Mouse (Mus musculus): ENCODE data around the gene Tnnt3. TPM values are rescaled to one million over a fixed set of nuclear protein-coding genes. Genes with fewer than 3 reads are reported as not detected.

The Tnnt3 gene
- polyA plus RNA-seq, 1 experiment, result 2.2 TPM

DNA sequence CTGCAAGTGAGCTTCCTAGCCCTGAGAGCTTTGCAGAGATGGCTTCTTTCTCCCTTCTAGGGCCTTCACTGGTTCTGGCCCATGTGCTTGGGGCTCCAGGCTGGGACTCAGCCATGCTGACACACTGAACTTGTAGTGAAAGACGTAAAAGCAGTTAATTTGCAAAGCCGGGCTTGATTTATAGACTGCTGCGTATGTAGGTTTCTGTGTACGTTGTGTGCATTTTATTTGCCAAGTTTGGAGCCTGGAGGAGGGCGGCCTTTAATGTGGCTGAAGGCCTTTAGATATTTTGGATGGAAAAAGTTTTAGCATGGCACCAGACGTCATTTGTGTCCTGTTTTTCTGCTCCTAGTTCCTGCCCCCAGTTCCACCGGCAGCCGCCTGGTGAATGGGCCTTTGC is 41.2 kb downstream of the Tnnt3 start:
- DNase-seq (ENCODE audit: low read depth), result no peak

DNA sequence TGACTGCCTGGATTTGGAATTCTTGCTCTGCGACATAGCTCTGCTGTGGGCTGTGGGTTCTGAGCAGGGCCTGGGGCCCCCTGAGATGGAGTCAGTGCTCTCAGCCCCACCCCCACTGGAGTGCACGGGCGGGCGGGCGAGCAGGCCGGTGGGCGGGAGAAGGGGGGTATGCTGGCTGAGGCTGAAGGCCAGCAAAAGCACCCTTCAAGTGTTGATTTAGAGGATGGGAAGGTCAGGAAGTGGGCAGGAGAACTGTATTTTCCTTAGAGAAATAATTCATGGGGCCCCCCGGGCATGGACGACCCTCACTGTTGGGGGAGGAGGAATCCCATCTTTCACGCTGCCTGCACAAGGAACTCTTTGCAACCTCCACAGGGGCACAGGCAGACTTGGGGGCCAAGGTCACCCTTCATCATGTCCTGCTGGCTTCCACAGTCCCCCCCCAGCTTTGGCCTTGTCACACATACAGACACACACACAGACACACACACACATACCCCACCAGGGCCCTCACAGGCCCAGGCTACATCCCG is 44.2 kb downstream of the Tnnt3 start:
- no peak for DNase-seq (ENCODE audit: low read depth)

DNA sequence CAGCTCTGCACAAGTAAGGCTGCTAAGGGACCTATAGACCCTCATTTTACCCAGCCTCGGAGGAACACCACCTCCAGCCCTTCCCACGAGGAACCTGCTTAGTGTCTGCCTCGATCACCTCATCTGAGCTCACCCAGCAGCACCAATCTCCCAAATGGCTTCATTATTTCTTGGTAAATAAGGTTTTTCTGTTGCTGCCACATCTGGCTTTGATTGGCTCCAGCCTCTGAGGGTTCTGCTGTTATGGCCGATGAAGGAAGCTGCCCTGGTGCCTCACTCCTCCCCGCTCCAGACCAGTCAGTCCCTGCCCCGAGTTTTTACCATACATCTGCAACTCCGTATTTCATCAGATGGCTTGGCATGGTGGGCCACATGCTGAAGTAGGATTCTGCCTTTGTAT is 47.3 kb downstream of the Tnnt3 start:
- DNase-seq (ENCODE audit: low read depth), result no peak

DNA sequence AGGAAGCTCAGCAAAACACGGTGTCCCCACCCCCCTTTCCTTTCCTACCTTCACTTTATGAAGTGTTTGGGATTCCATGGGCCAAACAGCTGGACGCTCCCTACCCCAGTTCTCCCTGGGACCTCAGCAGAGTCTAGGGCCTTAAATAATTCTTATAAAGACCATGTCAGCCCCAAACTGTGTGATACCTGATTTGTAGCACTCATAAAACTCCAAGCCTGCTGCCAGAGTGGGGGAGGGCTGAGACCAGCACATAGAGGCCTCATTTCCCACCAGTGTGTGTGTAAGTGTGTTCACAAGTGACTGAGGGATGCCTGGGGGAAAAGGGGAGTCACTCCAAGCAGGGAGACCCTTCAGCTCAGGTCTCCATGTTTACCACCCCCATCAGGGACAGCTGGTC is 49.2 kb downstream of the Tnnt3 start:
- DNase-seq (ENCODE audit: low read depth), result no peak

DNA sequence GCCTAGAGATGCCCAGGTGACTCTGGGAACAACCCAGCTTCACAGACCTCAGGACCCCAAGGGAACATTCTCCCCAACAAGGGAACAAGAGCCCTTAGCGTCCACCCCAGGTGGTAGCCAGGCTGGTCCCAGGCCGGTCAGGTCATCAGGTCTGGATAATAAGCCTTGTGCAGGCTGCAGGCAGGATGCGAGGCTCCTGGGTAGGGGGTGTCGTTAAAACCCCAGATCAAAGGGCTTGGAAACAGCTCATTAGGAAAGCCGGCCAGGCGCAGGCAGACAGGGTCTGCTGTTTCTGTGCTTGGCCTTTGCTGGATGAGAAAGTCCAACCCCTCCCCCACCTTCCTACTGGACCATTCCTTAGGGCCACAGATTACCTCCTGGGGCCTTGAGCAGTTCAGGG is 50.1 kb downstream of the Tnnt3 start:
- DNase-seq (ENCODE audit: low read depth), result no peak

DNA sequence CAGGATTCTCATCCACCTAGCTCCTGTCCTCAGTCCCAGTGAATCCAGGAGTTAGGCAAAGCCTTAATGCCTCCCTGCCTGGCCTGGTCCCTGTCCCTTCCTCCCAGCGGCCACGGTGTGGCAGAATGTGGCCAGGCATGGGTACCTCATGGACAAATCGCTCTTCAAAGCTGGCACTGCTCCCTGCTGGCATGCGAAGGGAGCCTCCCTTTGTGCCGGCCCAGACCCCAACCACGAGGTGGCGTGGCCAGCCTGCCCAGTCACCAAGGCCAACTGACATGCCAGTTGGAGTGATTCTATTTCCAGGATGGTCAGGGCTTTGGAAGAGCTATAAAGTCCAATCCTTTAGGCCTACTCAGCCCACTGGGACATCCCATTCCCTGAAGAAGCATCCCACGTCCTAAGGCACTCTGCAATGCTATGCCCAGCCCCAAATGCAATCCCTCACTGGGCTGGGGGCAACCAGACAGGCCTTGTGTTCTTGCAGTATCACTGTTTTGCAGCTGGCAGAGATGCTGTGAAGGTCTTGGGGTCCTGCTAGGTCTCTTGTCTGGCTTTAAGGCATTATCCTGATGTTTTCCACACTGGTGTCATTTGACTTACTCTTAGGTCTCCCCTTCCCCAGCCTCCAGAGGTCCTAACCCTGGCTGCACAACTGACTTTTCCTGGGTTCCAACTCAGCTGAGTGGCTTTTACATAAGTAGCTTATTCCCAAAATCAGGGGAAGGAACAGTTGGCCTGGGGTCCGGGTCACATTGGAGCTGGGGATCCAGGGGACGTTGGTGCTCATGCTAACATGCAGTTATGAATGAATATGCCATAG is 51.5 kb downstream of the Tnnt3 start:
- DNase-seq (ENCODE audit: low read depth), result no peak

DNA sequence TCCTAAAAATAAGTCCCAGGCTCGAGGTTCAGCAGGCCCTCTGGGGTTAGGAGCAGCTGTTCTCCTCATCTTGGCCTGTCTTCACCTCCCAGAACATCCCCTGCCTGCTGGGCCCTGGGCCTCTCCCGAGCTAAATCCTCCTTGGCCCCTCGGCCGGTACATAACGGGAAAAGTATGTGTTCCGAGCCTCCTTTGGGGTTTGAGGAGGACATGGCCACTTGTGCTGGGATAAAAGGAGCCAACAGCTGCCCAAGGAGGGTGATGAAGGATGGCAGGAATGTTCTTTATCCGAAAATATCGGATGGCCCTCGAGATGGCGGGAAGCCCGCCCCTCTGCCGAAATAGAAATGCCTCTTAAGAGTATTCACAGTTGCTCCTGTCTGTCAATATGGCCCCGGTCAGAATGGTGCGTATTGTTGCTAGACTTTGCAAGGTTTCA is 52.3 kb downstream of the Tnnt3 start:
- no peak for DNase-seq (ENCODE audit: low read depth)

DNA sequence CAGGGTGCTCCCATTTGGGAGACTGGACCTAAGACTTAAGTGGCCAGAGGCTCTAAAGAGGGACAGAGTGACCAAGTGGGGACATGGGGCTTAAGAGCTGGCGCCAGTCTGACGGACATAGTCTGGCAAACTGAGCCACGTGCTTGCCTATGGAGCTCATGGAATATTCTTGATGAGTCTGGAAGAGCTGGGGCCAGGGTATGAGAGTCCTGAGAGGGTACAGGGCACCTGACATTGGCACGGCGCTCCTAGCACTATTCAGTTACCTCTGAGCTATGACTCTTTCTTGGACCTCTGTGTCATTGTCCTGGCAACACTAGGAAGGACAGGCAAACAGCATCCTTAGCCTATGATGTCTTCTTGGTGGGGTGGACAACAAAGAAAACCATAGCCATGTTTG is 53.1 kb downstream of the Tnnt3 start:
- DNase-seq (ENCODE audit: low read depth), result no peak

DNA sequence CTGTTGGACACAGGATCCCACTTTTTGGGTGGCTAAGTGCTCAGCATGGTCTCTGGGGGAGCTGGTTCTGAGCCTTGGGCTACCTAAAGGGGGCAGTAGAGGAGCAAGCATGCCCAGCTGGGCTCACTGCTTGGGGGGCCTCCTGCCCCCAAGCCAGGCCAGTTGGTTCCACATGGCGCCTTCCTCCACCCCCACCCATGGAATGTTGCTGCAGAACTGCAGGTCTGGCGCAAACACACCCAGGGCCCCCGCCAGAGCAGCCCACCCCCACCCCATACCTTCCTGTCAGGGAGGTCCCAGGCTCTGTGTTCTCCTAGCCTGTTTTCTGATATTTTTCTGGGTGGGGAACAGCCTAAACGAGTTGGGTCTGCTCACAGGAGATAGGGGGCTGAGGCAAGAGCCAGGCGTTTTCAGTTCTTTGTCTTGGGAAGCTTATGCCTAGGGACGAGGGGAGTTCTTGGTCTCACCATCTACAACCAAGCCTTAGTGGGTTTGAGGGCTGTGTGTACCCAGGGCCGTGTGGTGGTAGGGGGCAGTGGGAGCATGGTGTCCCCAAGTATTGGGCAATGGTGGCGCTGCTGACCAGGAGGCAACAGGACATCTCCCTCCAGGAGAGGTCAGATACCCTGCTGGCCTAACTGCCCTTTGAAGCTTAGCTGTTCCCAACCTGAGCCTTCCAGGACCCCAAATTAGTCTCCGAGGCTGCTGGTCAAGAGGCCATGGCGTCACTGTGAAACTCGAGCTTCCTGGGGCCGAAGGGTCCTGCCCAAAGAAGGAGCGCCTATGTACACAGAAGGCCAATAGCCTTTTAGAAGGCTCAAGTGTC is 54.2 kb downstream of the Tnnt3 start:
- no peak for DNase-seq (ENCODE audit: low read depth)

DNA sequence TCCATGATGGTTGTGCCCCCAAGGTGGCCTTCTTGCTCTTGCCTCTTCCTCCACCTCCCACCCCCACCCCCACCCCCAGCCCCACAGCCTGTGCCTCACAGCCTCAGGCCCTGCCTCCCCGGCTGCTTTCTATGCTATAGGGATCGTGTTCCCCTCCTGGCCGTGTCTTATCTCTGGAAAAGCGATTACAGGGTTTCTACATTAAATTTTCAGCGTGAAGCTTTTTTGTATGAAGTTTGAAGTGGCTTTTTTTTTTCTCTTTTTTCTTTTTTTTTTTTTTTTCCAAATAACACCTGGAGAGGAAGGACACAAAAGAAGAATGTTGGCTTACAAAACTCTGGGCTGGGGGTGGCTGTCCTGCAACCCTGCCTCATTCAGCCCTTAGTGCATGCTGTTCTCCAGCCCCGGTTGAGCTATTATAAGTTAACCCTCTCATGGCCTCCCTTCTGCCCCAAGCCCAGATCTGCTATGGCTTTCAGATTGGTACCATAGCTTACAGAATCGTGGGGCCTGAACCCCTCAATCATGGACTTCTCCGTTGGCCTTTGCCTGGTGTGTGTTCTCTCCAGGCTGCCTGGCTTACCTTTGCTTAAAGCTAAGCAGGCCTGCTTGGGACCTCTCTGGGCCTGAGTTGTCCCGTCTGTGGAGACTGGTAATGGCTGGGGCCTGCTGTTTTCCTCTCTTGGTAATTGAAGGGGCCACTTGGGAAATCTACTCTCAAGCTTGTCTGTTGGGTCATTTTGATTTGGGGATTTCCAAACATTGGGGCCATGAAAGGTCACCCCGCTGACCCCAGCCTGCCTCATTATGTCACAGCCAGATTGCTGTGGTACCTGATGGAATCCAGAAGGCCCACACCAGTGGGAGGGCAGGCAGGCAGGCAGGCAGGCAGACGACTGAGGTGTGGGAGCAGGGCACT is 55.0 kb downstream of the Tnnt3 start:
- DNase-seq (ENCODE audit: low read depth), result no peak

DNA sequence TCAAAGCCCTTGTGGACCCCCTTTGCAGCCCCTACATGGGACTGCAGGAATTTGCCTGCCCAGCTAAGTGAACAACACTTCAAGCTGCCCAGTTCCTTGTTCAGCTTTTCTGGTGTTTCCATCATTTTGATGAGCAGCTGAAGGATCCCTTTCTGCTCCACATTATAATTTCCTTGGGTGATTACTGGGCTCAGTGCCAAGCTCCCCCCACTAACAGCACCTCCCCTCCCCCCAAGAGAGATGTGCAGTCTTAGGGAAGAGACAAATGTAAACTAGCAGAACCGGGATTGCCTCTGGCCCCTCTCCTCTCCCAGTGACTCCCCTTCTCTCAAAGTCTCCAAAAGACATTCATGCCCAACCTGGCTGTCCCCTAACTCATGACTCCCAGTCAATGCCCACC is 56.0 kb downstream of the Tnnt3 start:
- no peak for DNase-seq (ENCODE audit: low read depth)

DNA sequence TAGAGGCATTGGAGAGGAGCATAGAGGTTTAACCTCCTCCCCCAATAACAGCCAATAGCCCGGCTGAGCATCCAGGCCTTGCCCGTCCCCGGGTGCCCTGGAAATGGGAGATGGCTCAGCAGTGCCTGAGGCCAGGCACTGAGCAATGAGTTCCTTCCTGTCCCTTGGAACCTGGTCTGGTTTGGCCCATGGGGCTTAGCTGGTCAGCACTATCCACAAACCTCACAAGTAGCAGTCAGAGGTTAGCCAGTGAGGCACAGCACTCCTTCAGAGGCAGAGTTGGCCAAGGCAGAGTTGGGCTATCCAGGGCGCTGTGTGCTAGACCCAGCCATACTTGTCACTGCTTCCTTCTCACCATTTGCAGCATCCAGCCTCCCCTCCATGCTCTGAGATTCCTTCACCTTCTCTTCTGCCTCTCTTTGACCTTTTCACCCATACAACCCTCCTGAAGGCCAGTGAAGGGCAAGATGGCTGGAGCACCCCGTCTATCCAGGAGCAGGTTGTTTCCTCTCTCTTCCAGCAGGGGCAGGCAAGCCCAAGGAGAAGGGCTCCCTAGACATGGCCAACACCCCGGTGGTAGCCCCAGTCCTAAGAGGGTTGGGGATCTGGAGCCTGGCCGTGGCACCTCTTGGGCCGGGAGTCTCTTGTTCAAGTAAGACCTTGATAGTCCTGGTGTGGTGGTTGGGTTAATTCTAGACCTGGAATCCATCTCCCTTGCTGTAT is 56.9 kb downstream of the Tnnt3 start:
- DNase-seq (ENCODE audit: low read depth), result no peak

DNA sequence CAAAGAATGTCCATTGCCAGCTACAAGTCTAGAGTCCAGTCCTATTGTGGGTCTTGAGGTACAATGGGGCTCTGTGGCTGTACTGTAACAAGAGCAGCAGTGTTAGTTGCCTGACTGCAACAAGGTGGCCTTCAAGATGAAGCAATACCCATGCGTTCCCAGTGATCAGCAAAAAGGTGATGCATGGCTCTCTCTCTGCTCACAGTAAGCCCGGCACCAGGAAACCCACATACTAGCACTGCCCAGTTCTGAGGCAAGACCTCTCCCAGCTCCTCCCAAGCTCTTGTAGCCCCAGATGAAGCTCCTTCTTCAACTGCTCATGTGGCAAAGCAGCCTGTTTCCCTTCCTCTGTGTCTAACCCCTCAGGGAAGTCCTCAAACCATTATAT is 57.4 kb downstream of the Tnnt3 start:
- DNase-seq (ENCODE audit: low read depth), result no peak

DNA sequence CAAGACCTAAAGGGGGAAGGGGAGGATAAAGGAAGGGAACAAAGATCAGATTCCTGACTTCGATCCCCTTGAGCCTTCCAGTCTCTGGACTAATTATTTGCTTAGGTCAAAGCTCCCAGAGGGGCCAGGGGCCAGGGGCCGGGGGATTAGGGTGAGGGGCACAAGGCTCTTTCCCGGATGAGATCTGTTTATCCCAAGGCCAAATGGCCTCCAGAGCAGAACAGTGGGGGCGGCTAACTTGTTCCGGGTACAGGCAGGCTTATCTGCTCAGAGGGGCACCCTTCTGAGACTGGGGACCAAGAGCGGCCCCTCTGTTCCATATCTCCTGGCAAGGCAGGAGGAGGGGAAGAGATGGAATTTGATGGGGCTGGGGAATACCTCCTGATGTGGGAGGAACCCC is 59.1 kb downstream of the Tnnt3 start:
- DNase-seq (ENCODE audit: low read depth), result no peak

DNA sequence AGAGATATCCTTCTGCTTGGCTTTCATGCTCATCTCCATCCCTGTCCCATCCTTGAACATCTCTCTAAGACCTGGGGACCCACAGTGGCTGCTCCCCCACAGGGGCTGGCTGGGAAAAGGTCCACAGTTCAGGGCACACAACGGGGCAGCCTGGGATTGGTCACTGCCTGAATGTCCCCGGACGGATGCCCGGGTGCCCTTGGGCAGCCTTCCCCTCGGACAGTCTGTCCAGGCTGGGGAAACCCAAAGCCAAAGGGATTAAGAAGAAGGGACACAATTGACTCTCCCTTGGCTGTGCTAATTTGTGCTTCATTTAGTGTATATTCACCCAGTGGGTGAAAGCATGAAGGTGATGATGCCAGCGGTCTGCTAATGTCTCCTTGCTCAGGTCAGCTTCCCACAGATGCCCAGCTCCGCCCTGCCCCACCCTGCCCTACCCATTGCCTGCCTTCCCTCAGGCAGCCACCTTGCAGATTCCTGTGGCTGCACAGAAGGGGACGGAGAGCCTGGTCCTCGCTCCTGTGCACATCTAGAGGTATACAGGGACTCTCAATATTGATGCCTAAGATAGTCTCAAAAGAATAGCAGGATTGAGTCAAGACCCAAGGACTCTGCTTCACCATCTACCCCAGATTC is 60.0 kb downstream of the Tnnt3 start:
- no peak for DNase-seq (ENCODE audit: low read depth)

DNA sequence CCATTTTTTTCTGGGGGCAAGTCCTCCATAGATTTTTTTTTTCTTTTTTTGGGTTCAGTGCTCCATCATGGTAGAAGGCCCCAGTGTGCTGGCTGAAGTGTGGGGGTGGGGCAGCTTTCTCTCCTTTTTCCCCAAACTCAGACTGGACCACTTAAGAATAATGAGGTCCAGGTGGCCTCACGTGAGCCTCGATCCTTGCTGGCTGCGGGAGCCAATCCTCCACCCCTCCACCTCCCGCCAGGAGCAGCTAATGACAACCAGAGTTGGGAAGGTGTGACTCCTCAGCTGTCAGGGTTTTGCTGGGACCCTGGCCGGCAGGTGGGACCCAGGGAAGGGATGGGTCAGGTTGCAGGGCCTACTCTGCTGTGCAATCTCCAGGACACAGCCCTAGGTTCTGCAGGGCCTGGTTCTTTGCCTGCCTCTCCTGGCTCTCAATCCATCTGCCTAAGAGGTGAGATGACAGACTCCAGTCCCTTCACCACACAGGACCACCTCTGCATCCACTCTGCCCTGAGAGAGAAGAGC is 61.1 kb downstream of the Tnnt3 start:
- no peak for DNase-seq (ENCODE audit: low read depth)

DNA sequence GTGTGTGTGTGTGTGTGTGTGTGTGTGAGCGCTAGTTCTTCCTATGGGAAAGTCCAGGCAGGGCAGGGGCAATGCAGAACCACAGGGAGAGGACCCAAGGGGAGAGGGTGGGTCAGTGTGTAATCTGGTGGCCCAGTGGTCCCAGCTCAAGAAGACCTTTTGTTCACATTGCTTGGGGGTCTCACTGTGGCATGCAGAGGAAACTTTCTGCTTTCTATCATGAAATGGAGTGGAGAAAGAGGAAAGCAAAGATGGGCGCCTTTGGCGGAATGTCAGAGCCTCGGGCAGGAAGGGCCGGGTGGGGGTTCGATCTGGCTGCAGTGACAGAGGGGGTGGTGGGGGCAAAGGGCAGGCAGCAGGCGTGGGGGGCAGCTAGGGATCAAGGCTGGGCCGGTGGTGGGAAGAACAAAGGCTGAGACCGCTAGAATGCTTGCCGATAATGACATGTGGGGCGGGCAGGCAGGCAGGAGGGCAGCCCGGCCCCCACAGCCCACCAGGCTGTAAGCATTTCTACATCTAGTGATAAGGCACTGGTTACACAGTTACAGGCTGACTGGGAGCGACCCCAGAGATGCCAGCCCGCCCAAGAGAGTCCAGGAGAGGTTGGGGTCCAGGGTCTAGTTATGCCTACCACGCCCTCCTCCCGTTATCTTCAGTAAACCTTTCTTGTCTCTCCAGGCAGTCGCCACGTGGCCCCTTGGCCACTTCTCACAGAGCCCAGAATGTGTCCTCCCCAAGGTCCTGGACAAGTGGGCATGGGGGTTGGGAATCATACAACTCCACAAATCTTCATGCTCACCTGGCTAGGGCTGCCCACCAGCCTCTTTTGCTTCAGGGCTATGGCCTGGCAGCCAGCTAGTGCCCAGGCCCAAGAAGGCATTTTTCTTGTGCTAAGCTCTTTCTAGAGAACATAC is 62.6 kb downstream of the Tnnt3 start:
- DNase-seq (ENCODE audit: low read depth), result no peak

DNA sequence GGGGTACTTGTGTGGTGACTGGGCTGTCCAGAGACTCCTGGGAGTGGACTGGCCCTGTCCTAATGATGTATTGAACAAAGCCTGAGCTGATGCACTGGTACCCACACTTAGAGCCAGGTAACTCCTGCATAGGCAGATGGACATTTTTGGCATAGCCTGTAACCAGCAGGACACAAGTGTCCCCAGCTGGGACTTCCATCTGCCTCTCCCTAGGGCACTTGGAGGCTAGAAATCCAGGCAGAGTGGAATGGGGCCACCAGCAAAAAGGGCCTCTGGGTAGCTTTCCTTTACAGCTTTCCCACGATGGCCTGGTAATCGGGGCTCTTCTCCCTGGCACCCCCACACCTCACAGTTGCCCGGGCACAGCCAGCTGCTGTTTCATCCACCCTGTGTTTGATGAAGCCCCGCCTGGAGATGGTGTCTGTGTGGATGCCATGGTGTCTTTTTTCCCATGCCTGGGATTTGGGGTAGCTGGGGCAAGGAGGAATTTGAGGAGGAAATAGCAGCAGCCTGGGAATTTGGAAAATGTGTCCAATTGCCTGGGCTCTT is 63.3 kb downstream of the Tnnt3 start:
- DNase-seq (ENCODE audit: low read depth), result no peak

DNA sequence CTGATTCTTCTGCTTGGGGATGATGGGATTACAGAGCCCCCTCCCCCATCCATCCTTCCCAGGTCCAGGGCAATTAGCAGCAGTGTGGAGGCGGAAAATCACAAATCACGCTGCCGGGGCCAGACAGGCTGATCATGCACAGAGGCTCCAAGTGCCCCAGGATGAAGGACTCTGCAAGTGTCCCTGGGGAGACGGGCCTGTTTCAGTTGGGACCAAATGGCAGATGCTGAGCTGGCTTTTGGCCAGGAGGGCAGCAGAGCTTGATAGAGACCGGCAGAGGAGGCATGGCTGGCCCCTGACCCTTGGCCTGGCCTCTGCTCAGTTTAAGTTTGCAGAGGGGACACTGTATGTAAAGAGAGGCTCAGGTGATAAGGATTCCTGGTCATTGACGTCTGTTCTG is 64.5 kb downstream of the Tnnt3 start:
- no peak for DNase-seq (ENCODE audit: low read depth)

Data from gonadal fat pad, adult 2 months (tissue).